Comparison of ENCODE assay signal across 9 mouse cellular contexts in genomic region chr11:66122017-66122416, GRCm38 (mm10). TPM values are rescaled to one million over a fixed set of nuclear protein-coding genes. Genes with fewer than 3 reads are reported as not detected.
DNase-seq lines count a peak whose midpoint lies in the region; ATAC-seq lines count a peak whose summit lies in the region.
"Had no signal": no experiment of that assay in that cellular context is flagged by ENCODE, and none has a peak within 500 bp of the region (broad histone marks: within the 10 kb centered on the region; RNA-seq: fewer than 3 reads in every experiment).

No protein-coding gene starts in this region.

- no peaks in the 10 kb centered on the region for H3K9me3 ChIP-seq in limb, embryonic 10.5 days (replicated peaks)

- ATAC-seq in activated CD4-positive, CD25-positive, alpha-beta regulatory T cell, adult 4 months: no peak

- no peak overlapping the region for H3K4me3 ChIP-seq in limb, embryonic 10.5 days
- H3K4me3 ChIP-seq: myocyte had no signal

- H3K36me3 ChIP-seq in limb, embryonic 10.5 days: no peaks in the 10 kb centered on the region

- no peaks in the 10 kb centered on the region for H3K27me3 ChIP-seq in limb, embryonic 10.5 days (ENCODE audit: low read depth, poor library complexity, severe bottlenecking)

- WGBS in limb, embryonic 10.5 days: 32% methylated on average over 3 of the region's 3 CpGs

- intact Hi-C loops in heart, postnatal 14 days (cut with DNase I): loop anchor here (2.0 to 5.0 kb wide), 2 partner anchors 379 to 750 kb away; no protein-coding TSS in a partner anchor

- peaks cover 5% of the 10 kb centered on the region; the same call in 1 of the 2 replicates for H3K4me1 ChIP-seq in limb, embryonic 10.5 days

- H3K27ac ChIP-seq in limb, embryonic 10.5 days: no peak overlapping the region

- DNase-seq in ovary, postnatal 10 days (ENCODE audit: low spot score): peak; percentile 11
- DNase-seq in ovary, adult 18-20 months (ENCODE audit: low spot score): no peak
- DNase-seq in adrenal gland, adult (ENCODE audit: inconsistent age in 2 of 2, low spot score in 1 of 2): peak; percentile 27 to 76
- DNase-seq in cerebellum, postnatal 25 days: peak; percentile 70 to 78
- DNase-seq in heart, postnatal 14 days: peak; percentile 47 to 62
- peak; percentile 69 for DNase-seq in limb, embryonic 10.5 days (ENCODE audit: low spot score)
- DNase-seq in retina, embryonic 14.5 days (ENCODE audit: low spot score): peak; percentile 79

RNA-seq across cellular contexts. Expression of gene Dnah9, which starts 46.3 kb away (rescaled TPM):
- total RNA-seq in heart, postnatal 14 days (2021): under 1 TPM; 0.02 to 0.17 TPM
- not detected in 2 replicates for polyA plus RNA-seq in limb, embryonic 10.5 days (2016; fragmentation: Nextera tagmentation; extraction: Ambion mirVana)
- polyA plus RNA-seq in activated CD4-positive, CD25-positive, alpha-beta regulatory T cell, adult 4 months (2017; shearing (Covaris generic)): under 1 TPM in 1 of 2 experiments, not detected in 1; 0.29 TPM
- polyA plus RNA-seq: myocyte had no signal
